Mouse (Mus musculus): ENCODE data around the gene Clec5a. TPM values are rescaled to one million over a fixed set of nuclear protein-coding genes. Genes with fewer than 3 reads are reported as not detected.
"Not testable (repeated sequence)": the region's sequence is repeated elsewhere in the genome, so short reads cannot be mapped to it uniquely, and the experiment has no call there.

Gene Clec5a
- total RNA-seq (2022), result 1 to 10 TPM in 2 of 4 experiments, under 1 TPM in 2; 0.67 to 4.2 (median 2.0) TPM

DNA sequence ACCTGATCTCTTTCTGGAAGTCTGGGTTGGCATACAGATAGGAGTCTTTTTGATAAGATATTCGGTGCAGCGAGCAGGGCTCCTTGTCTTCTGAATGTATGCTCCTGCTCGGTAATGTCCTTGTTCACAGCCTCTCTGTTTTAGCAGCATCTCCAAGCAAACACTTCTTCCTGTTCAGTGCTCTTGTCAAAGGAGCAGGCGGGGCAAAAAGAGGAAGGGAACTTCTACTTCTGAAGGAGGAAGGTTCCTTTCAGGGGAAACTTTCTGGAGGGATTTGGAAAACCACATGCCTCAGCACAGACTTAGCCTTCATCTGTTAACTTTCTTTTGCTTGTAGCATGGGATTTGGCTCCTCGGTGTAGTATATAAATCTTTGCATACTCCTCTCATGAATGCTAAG, at the start of gene Clec5a:
Gene Clec5a (minus strand): TSS at position 177 of the 400 bp plus-strand sequence.
- no peak for DNase-seq (ENCODE audit: low spot score in 2 of 2)

DNA sequence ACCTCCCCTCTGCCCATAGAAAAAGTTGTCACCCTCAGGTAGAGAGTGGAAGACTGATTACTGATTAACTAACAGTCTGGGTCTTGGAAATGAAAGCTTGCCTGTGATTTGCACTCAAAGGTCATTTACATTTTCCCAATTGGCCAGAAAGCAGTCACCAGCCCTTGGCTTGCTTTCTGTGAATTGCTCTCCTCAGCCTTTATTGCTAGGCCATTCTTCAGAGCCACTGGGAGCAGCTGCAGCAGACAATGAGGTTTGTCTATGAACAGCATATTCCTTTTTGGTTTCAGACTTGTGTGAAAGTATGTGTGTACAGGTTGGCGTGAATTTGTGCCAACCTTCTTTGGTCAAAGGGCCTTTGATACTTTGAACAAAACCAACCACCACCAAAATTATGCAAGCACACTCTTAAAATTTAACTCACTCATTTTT, 49.0 kb upstream of the Clec5a start:
- DNase-seq (ENCODE audit: low spot score in 2 of 2), result no peak

DNA sequence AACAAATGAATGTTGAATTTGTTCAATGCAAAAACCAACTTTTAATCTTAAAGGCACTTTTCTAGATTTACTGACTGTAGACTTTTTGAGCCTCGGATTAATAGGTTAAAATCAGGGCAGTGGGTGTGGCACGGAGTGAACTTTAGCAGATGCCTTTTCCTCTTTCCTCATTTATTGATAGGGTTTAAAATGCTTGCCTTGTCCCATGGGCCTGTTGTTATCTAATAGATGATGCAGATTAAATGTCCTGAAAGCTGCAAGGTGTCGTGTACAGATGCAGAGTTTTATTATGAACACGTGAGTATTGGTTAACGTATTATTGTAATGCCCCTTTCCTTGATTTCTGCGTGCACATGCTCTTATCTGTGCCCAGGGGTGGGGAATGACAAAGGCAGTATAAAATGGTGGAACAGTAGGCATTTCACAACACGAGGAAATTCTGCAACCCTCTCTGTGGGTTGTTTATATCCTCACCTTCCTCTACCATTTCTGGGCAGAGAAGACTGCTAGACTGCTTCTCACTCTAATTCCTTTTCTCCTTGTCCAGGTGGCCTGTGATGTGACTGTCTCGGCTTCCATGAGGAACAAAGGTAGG, 42.9 kb upstream of the Clec5a start, which contains the start of gene Mgam:
Gene Mgam (plus strand): TSS at position 426 of the 595 bp plus-strand sequence.
- DNase-seq (ENCODE audit: low spot score in 2 of 2), result no peak

DNA sequence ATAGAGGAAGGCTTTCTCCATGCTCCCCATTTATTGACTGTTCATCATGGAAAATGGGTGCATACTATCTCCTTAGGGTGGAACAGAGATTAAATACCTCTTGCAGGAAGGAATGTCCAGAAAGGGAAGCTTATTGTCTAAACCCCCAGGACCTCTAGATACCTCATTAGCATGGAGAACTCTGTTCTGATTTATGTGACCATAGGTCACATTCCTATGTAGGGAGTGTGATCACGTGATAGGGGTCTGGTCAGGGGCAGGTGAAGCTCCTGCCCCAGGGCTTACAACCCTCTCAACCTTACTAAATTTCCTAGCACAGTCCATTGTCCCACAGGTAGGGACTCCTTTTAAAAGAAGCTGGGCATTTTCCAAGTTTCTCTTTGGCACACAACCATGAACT, 40.5 kb upstream of the Clec5a start:
- no peak for DNase-seq (ENCODE audit: low spot score in 2 of 2)

DNA sequence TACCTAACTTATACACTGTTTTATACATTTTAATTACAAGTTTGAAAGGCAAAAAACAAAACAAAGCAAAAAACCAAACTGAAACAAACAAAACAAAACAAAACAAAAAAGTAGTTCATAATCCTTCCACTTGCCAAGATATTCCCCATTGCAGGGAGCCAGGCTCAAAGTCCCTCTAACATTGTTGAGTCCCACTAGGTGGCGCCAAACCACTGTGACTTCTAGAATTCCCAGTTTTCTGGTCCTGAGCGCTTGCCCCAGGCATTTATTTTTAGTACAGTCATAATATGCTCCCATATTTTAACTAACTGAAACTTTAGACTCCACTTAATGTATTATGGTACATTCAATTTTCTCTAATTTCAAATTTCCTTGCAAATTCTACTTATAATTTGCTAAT, 32.3 kb upstream of the Clec5a start:
- DNase-seq (ENCODE audit: low spot score in 2 of 2), result peak in 1 of 2 experiments; percentile 22

DNA sequence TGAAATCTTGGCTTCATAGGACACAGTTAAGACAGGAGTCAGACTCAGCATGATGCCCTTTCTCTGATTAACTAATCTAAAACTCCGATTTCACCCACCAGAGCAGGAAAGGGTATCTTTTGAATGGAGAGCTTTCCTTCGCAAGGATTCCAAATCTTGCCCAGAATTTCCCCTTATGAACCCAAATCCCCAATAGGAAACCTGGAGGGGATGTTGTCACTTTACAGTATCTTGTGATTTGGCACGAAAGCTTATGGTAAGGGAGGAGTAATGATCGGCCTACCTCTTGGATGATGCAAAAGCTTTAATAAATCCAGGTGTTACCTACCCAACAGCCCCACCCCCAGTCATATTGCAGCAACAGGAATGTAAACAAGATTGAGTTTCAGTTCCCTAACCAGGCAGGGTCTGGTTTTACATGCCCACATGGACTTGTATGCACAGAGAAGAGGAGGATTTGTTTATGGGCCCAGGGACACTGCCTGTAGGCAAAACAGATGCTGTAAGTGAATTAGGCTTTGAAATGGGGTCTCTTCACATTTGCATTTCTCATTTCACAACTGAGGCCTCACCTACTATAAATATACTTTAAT, 27.7 kb upstream of the Clec5a start, which contains the start of gene Tas2r138:
Gene Tas2r138 (minus strand): TSS at position 51 of the 593 bp plus-strand sequence.
- DNase-seq (ENCODE audit: low spot score in 2 of 2), result no peak

DNA sequence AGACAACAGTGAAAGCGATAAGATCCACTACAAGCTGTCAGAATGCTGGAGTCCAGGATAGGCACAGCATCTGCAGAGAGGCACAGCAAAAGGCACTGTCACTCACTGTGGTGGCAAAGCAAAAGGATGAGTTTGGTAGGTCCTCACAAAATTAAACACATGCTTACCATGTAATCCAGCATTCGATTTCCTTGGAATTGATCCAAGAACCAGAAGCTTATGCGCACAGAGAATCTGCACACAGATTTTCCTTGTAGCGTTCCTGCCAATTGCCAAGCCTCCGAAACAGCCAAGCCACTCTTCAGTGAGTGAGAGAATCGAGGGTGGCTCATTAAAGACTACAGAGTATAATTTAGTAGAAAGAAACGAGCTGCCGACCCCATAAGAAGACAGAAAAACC, 24.6 kb upstream of the Clec5a start:
- DNase-seq (ENCODE audit: low spot score in 2 of 2), result no peak

DNA sequence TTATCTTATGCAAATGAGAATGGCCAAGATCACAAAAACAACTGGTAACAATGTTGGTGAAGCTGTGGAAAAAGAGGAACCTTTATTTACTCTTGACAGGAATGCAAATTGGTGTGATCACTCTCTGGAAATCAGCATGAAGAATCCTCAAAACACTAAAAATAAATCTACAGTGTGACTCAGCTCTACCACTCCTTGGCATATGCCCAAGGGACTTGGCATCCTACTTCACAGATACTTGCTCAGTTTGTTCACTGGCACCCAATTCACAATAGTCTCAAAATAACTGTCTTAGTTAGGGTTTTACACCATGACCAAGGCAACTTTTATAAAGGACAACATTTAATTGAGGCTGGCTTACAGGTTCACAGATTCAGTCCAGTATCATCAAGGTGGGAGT, 21.8 kb upstream of the Clec5a start:
- peak in 1 of 2 experiments; percentile 77 for DNase-seq (ENCODE audit: low spot score in 2 of 2)

DNA sequence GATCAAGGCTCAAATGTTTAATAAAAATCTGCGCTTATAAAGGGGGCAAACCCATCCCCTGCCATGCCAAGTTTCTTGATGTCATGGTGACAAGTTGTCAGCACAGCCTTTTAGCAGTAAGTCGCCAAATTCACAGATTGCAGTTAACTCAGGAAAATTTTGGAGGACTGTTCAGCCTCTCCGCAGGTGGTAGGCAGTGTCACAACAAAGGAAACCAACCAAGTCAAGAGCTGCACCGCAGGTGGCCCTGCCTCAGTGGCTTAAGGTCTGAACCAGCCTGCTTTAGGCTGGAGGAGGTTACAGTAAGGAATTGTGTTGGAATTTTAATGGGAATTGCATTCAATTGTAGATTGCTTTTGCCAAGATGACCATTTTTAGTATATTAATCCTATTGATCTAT, 12.9 kb upstream of the Clec5a start:
- DNase-seq (ENCODE audit: low spot score in 2 of 2), result not testable (repeated sequence)

DNA sequence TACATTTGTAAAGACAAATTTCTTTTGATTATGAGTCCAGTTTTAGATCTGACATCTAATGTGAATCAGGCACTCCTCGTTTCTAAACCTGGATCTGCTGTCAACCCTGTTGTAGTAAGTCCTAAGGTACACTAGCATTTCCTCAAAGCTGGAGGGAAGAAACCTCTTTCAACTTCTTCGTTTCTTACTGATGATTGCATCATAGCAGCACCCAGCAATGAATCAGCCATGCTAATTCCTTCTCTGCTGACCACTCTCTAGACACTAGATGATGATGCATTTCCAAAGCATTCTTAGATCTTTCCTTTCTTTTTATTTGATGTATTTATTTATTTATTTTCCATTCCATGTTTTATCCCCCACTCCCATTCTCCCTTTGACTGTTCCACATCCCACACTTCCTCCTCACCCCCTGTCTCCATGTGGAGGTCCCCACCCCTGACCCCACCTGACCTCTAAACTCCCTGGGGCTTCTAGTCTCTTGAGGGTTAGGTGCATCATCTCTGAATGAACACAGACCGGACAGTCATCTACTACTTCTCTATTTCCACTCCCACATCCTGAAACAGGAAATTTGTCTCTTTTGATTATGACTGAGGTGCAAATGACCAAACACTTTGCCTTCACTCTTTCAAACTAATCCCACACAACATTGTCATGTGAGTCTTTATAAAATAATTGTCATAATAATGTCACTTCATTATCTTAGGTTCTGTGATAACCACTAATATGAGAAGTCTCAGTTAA, 9.4 kb upstream of the Clec5a start:
- no peak for DNase-seq (ENCODE audit: low spot score in 2 of 2)

DNA sequence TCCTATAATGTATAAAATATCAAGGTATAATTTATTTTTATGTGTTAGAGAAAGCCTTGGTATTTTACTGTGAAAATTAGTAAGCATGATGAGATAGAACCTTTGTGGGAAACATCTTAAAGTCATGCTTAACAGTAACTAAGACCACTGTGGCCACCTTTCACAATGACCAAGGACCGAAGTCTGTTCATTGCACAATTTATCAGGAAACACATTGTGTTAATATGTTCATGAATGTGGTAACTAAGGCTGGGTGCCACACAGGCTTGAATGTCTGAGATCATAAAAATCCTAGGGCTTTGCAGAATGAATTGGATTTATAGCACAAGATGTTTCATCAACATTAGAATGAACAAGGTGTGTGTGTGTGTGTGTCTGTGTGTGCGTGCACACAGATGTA, 2.7 kb upstream of the Clec5a start:
- DNase-seq (ENCODE audit: low spot score in 2 of 2), result no peak

DNA sequence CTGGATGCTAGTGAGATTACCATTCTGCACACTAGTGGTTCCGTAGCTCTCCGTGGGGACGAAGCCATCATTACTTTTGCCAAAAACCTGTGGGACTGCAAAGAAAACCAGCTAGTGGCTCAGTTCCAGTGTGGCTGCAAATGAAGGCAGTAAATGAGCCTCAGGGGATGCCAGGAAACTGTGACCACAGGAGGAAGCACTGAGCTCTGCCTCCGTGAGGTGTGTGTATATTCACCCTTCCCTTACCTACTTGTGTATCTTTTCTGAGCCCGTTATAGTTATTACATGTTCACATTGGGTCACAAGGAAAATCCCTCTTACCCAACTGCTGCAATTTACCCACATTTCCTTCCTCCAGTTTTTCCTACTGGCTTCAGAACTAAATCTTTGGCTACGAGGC, 1.3 kb downstream of the Clec5a start:
- no peak for DNase-seq (ENCODE audit: low spot score in 2 of 2)

DNA sequence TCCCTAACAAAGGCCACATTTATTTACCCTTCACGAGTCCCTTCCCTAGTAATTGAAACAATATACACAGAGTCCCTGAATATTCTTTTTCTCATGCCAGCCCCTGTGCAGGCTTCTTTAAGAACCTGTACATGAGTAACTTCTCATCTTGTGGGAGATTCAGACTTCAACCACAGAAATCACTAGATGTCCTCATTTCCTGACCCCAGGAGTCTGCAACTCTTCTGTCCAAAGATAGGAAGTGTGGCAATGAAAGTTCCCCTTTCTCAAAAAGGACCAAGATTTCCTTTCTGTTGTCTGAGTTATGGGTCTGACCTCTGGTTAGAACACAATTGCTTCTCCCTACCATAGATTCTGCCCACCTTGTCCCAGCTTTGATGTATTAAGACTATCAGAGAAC, 9.3 kb downstream of the Clec5a start:
- no peak for DNase-seq (ENCODE audit: low spot score in 2 of 2)

DNA sequence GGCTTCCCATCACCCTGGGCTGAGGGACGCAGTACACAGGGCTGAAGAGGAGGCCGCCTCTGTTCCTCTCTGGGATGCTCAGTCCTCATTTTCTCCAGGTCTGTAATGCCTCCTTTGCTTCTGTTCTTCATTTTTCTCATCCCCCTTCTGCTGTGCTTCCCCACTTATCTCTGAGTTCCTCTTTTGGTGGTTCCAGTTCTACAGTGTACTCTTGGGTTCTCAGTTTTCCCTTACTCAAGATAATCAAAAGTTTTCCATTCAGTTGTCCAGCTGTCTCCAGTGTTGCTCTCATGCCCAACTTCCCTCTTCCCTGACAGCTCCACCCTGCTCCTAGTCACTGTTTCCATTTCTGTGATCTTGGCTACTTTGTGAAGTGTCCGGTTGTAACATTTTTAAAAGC, 12.0 kb downstream of the Clec5a start:
- DNase-seq (ENCODE audit: low spot score in 2 of 2), result no peak

DNA sequence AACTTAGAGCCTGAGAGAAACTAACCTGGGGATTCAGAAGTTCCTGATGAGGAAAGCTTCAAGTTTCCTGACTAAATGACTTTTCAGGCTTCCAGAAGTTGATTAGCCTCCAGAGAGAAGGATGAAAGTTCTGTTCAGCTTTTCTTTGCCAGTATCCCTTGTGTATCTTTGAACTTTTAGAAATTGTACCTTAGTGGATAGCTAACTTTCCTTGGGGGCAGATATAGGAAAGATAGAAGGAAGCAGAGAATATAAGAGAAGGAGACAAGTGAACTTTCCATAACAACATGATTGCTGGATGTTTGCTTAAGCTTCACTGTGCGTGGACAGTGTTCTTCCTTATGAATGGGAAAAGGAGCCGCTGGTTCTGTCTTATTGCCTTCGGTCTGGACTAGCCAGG, 16.4 kb downstream of the Clec5a start, which contains the start of gene Olfr460:
Gene Olfr460 (plus strand): TSS at position 301 of the 400 bp plus-strand sequence.
- no peak for DNase-seq (ENCODE audit: low spot score in 2 of 2)

DNA sequence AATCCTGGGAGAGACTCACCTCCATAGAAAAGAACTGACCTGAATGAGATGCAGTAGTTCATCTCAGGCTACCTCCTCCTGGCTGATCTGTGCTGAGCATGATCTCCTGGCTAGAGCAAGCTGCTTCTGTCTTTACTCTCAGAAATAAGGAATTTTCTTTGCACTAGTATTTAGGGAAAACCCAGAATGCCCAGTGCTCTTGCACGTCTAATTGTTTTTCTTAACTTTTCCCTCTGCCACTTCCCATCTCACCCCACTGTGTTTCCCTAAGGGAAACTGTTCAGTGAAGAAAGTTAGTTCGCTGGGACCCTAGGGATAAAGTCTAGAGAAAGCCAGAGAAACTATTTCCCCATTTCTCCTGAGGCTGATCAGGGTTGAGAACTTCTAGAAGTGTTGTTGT, 30.7 kb downstream of the Clec5a start, which contains the start of gene Olfr461:
Gene Olfr461 (minus strand): TSS at position 101 of the 400 bp plus-strand sequence.
- DNase-seq (ENCODE audit: low spot score in 2 of 2), result no peak

DNA sequence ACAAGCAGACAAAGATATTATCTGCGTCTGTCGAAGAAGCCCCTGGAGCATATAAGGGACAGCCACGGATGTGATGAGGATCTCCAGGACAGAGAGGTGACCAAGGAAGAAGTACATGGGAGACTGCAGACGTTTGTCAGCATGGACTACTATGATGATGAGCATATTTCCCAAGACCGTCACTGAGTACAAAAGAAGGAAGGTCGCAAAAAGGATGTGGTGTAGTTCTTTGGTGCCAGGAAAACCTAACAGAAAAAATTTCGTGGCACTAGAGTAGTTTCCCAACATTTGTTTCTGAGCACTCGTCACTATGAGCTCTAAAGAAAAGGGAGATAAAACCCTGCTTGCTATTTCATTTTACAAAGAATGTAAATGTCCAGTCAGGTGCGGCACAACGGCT, 40.9 kb downstream of the Clec5a start:
- no peak for DNase-seq (ENCODE audit: low spot score in 2 of 2)

Other genes with a start within 250 kb of the Clec5a start
- 10 to 100 TPM; 52.2 to 62.2 (median 57.3) TPM for gene E330009J07Rik, start 149.7 kb downstream of the Clec5a start, total RNA-seq (2022)
- under 1 TPM in 1 of 4 experiments, not detected in 3; 0.17 TPM for gene Wee2, start 146.7 kb downstream of the Clec5a start, total RNA-seq (2022)
- 10 to 100 TPM; 27.5 to 36.0 (median 29.2) TPM for gene Ssbp1, start 114.5 kb downstream of the Clec5a start, total RNA-seq (2022)
- not detected for gene Tas2r137, start 94.6 kb downstream of the Clec5a start, total RNA-seq (2022)
- not detected for gene Tas2r108, start 92.3 kb downstream of the Clec5a start, total RNA-seq (2022)
- not detected for gene Prss37, start 66.3 kb downstream of the Clec5a start, total RNA-seq (2022)
- gene Olfr461, start 30.8 kb downstream of the Clec5a start, total RNA-seq (2022), result not detected
- not detected for gene Olfr460, start 16.3 kb downstream of the Clec5a start, total RNA-seq (2022)
- gene Tas2r138, start 27.5 kb upstream of the Clec5a start, total RNA-seq (2022), result not detected
- under 1 TPM in 1 of 4 experiments, not detected in 3; 0.39 TPM for gene Mgam, start 43.0 kb upstream of the Clec5a start, total RNA-seq (2022)

All from left cerebral cortex, adult 8-10 months (tissue).